Mouse (Mus musculus): Measurements from ENCODE around the gene Clint1.

DNA sequence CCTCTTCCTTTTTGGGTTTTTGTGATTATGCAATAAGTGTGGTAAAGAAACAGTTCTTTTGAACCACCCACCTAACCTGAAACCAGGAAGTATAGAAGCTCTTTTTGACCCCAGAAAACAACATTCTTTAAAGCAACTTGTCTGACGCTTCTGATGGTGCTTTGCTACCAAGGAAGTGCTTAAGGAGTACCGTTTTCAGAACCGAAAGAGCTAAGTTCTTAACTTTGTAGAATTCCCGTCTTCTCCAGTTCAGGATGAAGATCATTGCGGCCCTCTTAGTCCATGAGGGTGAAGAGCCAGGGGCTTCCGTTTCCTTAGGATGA is 1.1 kb downstream of the Clint1 start:
- no peak for TF ChIP-seq EP300 (IDR thresholded peaks at IDR 0.05; ENCODE audit: low read depth)
- no peak for TF ChIP-seq CTCF (IDR thresholded peaks at IDR 0.05; ENCODE audit: low read depth)
